Mouse (Mus musculus): ENCODE measurements at regions not wholly inside any gene's neighbourhood (a gene's known extent, or its start where the extent isn't known, plus 50 kb on each side); places are given as distances from the start of the nearest gene placed in this dataset.

- TF ChIP-seq CTCF (IDR thresholded peaks at IDR 0.05 in 2 of 3, conservative IDR thresholded peaks at IDR 0.05 in 1 of 3; ENCODE audit: control insufficient read depth in 1 of 3, insufficient read depth in 1 of 3, low read depth in 2 of 3, low read length in 3 of 3, poor library complexity in 1 of 3, severe bottlenecking in 1 of 3): no peak
- TF ChIP-seq TCF12 (IDR thresholded peaks at IDR 0.05; ENCODE audit: low read depth, low read length): no peak
- no peak for TF ChIP-seq UBTF (IDR thresholded peaks at IDR 0.05; ENCODE audit: borderline replicate concordance, insufficient read depth, low read depth, low read length)
- TF ChIP-seq GATA1 (IDR thresholded peaks at IDR 0.05; ENCODE audit: low read depth, low read length): no peak
- no peak for TF ChIP-seq RAD21 (IDR thresholded peaks at IDR 0.05; ENCODE audit: low read depth, low read length)
- no peak for TF ChIP-seq ZKSCAN1 (IDR thresholded peaks at IDR 0.05; ENCODE audit: low read depth, low read length)
- no peak for TF ChIP-seq ZC3H11A (IDR thresholded peaks at IDR 0.05; ENCODE audit: low read depth, low read length)
- TF ChIP-seq MAFK (IDR thresholded peaks at IDR 0.05; ENCODE audit: borderline replicate concordance, low read depth, low read length): no peak
- TF ChIP-seq RCOR1 (IDR thresholded peaks at IDR 0.05; ENCODE audit: low read depth, low read length): no peak
- TF ChIP-seq USF1 (IDR thresholded peaks at IDR 0.05; ENCODE audit: low read depth, low read length): no peak
- TF ChIP-seq NELFE (IDR thresholded peaks at IDR 0.05; ENCODE audit: low read depth, low read length): no peak
- TF ChIP-seq POLR2AphosphoS2 (IDR thresholded peaks at IDR 0.05; ENCODE audit: low read length): no peak
- TF ChIP-seq GABPA (IDR thresholded peaks at IDR 0.05; ENCODE audit: low read depth, low read length): no peak
- TF ChIP-seq SIN3A (IDR thresholded peaks at IDR 0.05; ENCODE audit: low read length): no peak
- TF ChIP-seq ELF1 (IDR thresholded peaks at IDR 0.05; ENCODE audit: low read depth, low read length): no peak
- no peak for TF ChIP-seq ZNF384 (IDR thresholded peaks at IDR 0.05; ENCODE audit: low read depth, low read length)
- TF ChIP-seq KAT2A (conservative IDR thresholded peaks at IDR 0.05; ENCODE audit: low read depth, low read length): no peak
- no peak for TF ChIP-seq POLR2A (IDR thresholded peaks at IDR 0.05; ENCODE audit: control insufficient read depth in 1 of 2, insufficient read depth in 1 of 2, low read depth in 1 of 2, low read length in 2 of 2, poor library complexity in 1 of 2)
- Histone ChIP-seq H3K79me2 (ENCODE audit: control insufficient read depth, insufficient read depth, low read length, poor library complexity) (no peaks in the 10 kb centered on the region), H3K4me1 (ENCODE audit: control insufficient read depth in 1 of 2, insufficient read depth in 2 of 2, low read length in 2 of 2) (no peaks in the 10 kb centered on the region), H3K36me3 (ENCODE audit: control insufficient read depth in 1 of 2, insufficient read depth in 2 of 2, low read length in 2 of 2) (no peaks in the 10 kb centered on the region), H3K9ac (ENCODE audit: control insufficient read depth, low read depth, low read length, poor library complexity, severe bottlenecking) (no peak overlapping the region), H3K27ac (ENCODE audit: control insufficient read depth, low read depth, low read length) (no peak overlapping the region), H3K9me3 (replicated peaks; ENCODE audit: insufficient read depth, low read length) (no peaks in the 10 kb centered on the region), H3K27me3 (ENCODE audit: control insufficient read depth in 1 of 2, insufficient read depth in 2 of 2, low read length in 2 of 2) (no peaks in the 10 kb centered on the region), H3K4me3 (ENCODE audit: control insufficient read depth in 1 of 2, insufficient read depth in 1 of 2, low read depth in 2 of 2, low read length in 2 of 2) (no peak overlapping the region)
- no peak for DNase-seq (ENCODE audit: low read depth, low spot score)
Observed at GRCm38 (mm10) chr7:137745575-137745974, 308.2 kb downstream of the Glrx3 start.

GRCm38 (mm10) chr7:137745991-137746390 is 308.6 kb downstream of the Glrx3 start:
- no peaks in the 10 kb centered on the region for H3K79me2 ChIP-seq (ENCODE audit: control insufficient read depth, insufficient read depth, low read length, poor library complexity)
- TF ChIP-seq ZKSCAN1 (IDR thresholded peaks at IDR 0.05; ENCODE audit: low read depth, low read length): no peak
- TF ChIP-seq RAD21 (IDR thresholded peaks at IDR 0.05; ENCODE audit: low read depth, low read length): no peak
- no peak for TF ChIP-seq CHD2 (IDR thresholded peaks at IDR 0.05; ENCODE audit: low read length)
- no peak for TF ChIP-seq MXI1 (IDR thresholded peaks at IDR 0.05; ENCODE audit: low read depth, low read length)
- no peak for TF ChIP-seq TAL1 (IDR thresholded peaks at IDR 0.05; ENCODE audit: low read length)
- no peak for TF ChIP-seq UBTF (IDR thresholded peaks at IDR 0.05; ENCODE audit: borderline replicate concordance, insufficient read depth, low read depth, low read length)
- no peak for TF ChIP-seq NRF1 (IDR thresholded peaks at IDR 0.05; ENCODE audit: insufficient read depth, low read depth, low read length, poor library complexity, severe bottlenecking)
- TF ChIP-seq SIN3A (IDR thresholded peaks at IDR 0.05; ENCODE audit: low read length): no peak
- no peak overlapping the region for H3K9ac ChIP-seq (ENCODE audit: control insufficient read depth, low read depth, low read length, poor library complexity, severe bottlenecking)
- H3K27ac ChIP-seq (ENCODE audit: control insufficient read depth, low read depth, low read length): no peak overlapping the region
- H3K36me3 ChIP-seq (ENCODE audit: control insufficient read depth in 1 of 2, insufficient read depth in 2 of 2, low read length in 2 of 2): no peaks in the 10 kb centered on the region
- no peak overlapping the region for H3K4me3 ChIP-seq (ENCODE audit: control insufficient read depth in 1 of 2, insufficient read depth in 1 of 2, low read depth in 2 of 2, low read length in 2 of 2)
- no peaks in the 10 kb centered on the region for H3K4me1 ChIP-seq (ENCODE audit: control insufficient read depth in 1 of 2, insufficient read depth in 2 of 2, low read length in 2 of 2)
- H3K27me3 ChIP-seq (ENCODE audit: control insufficient read depth in 1 of 2, insufficient read depth in 2 of 2, low read length in 2 of 2): no peaks in the 10 kb centered on the region
- no peaks in the 10 kb centered on the region for H3K9me3 ChIP-seq (replicated peaks; ENCODE audit: insufficient read depth, low read length)
- no peak for DNase-seq (ENCODE audit: low read depth, low spot score)
